Mouse (Mus musculus): ENCODE measurements around the gene Rnf224.
A peak's percentile ranks its signal among the peaks of the same experiment; 100 is the strongest.

DNA sequence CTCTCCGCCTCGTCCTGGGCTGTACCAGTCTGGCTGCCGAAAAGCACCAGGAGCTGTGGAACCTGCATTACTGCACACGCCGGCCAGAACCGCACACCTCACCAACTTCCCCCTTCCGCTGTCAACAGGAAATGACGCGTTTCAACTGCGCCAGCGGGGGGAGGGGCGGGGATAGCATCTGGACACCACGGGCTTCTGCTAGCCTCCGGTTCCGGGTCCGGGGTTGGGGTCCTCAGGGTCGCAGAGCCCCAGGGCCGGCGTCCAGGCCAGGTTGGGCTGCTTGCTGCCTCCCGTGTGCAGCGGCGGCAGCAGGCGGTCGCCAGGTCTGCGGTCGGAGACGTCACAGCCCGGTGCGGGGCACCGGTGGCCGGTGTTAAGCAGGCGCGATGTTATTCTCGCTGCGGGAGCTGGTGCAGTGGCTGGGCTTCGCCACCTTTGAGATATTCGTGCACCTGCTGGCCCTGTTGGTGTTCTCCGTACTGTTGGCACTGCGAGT lies 18.7 kb upstream of the Rnf224 start, which contains the start of gene Tmem203:
- peak; percentile 54; the same call in 1 of the 2 replicates for TF ChIP-seq POLR2A (IDR thresholded peaks at IDR 0.05; ENCODE audit: borderline replicate concordance, extremely low read depth, insufficient read depth, insufficient read length, poor library complexity, severe bottlenecking)
- TF ChIP-seq CTCF (IDR thresholded peaks at IDR 0.05; ENCODE audit: borderline replicate concordance, extremely low read depth, insufficient read depth, insufficient read length) = no peak

Data from brain, embryonic 14.5 days (tissue).